Mouse (Mus musculus): ENCODE measurements around the gene Hpf1.

Gene Hpf1

GRCm38 (mm10) chr8:60900147-60900546 lies 9.9 kb downstream of the Hpf1 start:
- no peak for DNase-seq

- DNase-seq: no peak
Measured at GRCm38 (mm10) chr8:60912081-60912480, 21.9 kb downstream of the Hpf1 start.

GRCm38 (mm10) chr8:60912554-60912953 lies 22.3 kb downstream of the Hpf1 start:
- no peak for DNase-seq

GRCm38 (mm10) chr8:60919069-60919468 lies 28.9 kb downstream of the Hpf1 start:
- DNase-seq: no peak

GRCm38 (mm10) chr8:60920176-60920575 lies 30.0 kb downstream of the Hpf1 start:
- DNase-seq: no peak

- no peak for DNase-seq
Measured at GRCm38 (mm10) chr8:60933617-60934016, 43.4 kb downstream of the Hpf1 start.

- no peak for DNase-seq
Measured at GRCm38 (mm10) chr8:60938717-60939424, 48.7 kb downstream of the Hpf1 start.

GRCm38 (mm10) chr8:60942867-60943266 lies 52.6 kb downstream of the Hpf1 start:
- no peak for DNase-seq

GRCm38 (mm10) chr8:60947503-60947902 lies 57.3 kb downstream of the Hpf1 start:
- peak; percentile 48 for DNase-seq

- no peak for DNase-seq
Measured at GRCm38 (mm10) chr8:60949859-60950258, 59.6 kb downstream of the Hpf1 start.

GRCm38 (mm10) chr8:60951271-60951670 lies 61.1 kb downstream of the Hpf1 start:
- DNase-seq: no peak

GRCm38 (mm10) chr8:60951757-60952156 lies 61.5 kb downstream of the Hpf1 start:
- no peak for DNase-seq

GRCm38 (mm10) chr8:60952803-60953202 lies 62.6 kb downstream of the Hpf1 start:
- DNase-seq: no peak

- DNase-seq: peak; percentile 62
Measured at GRCm38 (mm10) chr8:60954281-60955014, 64.2 kb downstream of the Hpf1 start.

GRCm38 (mm10) chr8:60956847-60957246 lies 66.6 kb downstream of the Hpf1 start:
- DNase-seq: no peak
